Mouse (Mus musculus) cerebellum, adult (tissue): ENCODE results near the gene Cyp1a2.

Experiments
- ATAC-seq: cut with Nextera tagmentation; 2 replicates; pipeline ENCODE4 v1.9.2; 2017; ENCODE audit warnings: mild to moderate bottlenecking, moderate library complexity, mixed read lengths; ENCODE audit not compliant: insufficient number of reproducible peaks, low FRiP score, low TSS enrichment

Gene Cyp1a2

DNA sequence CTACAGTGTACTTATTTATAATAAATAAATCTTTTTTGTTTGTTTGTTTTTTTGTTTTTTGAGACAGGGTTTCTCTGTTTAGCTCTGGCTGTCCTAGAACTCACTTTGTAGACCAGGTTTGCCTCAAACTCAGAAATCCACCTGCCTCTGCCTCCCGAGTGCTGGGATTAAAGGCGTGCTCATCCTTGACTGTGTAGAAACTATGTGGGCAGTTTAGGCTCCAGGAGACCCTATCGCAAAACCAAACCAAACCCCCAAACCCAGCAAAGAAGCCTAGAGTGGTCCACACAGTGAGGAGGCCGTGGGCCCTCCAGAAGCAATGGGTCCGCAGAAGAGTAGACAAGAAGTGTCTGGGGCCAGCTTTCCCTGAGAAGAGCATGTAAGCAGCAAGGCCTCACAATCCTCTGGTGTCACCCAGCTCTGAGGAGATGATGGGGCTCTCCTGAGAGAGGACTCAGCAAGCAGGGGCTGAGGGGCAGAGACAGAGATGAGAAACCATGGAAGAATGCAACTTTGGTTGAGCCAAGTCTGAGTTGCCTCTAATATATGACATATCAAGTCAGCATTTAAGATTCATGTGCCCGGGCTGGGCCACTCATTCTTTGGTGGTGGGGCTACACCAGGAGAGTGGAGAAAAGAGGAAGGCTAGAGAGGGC is 33.2 kb downstream of the Cyp1a2 start:
- no peak for ATAC-seq

DNA sequence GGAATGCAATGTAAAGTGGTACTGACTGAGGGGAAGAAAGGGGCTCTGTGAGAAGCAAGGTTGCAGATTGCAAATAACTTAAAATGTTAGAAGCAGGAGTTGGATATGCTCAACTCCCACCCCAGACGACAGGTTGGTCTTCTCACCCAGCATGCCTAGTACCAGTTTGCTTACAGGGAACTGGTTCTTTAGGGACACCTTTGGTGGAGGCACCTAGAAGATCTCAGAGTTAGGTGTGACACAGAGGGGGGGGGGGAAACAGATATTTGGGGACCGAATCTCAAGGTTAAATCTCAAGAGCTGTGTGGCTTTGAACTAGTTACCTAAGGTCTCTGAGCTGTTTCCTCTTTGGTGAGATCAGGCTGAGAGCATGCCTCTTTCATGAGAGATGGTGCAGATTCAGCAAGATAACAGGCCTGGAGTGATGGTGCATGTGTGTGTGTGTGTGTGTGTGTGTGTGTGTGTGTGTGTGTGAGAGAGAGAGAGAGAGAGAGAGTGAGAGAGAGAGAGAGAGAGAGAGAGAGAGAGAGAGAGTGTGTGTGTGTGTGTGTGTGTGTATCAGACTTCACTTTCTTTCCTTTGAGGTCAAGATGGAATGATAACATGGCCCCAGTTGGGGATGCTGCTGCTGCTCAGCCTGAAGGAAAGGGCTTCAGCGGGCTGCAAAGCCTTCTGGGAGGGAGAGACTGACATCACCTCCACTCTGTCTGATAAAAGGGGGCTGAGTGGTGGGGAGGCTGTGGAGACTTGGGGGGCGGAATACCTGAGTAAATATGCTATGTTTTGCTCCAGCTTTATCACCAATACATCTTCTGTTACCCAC is 36.0 kb downstream of the Cyp1a2 start:
- no peak for ATAC-seq

DNA sequence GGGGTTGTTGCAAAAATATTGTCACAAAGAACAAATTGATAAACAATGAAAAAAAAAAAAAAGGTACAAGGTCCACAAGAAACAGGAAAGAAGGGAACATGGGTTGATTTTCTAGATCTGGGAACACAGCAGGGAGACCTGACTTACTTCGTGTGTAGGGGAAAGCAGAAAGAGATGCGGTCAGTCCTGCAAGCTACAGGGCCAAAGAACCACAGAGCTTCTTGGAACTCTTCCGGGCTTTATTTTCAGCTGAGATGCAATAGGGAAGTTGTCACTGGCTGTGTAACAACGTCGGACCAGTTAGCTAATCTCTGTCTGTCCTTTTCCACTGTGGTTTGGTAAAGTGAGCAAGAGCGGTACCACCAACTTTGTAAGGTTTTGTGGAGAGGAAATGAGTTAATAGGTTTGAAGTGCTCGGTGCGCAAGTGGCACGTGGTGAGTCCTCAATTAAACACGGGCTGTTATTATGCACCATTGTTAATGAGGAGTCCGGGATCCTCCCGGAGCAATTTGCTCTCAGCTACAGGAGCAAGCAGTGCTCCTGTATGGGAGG is 36.9 kb downstream of the Cyp1a2 start:
- ATAC-seq, result no peak

DNA sequence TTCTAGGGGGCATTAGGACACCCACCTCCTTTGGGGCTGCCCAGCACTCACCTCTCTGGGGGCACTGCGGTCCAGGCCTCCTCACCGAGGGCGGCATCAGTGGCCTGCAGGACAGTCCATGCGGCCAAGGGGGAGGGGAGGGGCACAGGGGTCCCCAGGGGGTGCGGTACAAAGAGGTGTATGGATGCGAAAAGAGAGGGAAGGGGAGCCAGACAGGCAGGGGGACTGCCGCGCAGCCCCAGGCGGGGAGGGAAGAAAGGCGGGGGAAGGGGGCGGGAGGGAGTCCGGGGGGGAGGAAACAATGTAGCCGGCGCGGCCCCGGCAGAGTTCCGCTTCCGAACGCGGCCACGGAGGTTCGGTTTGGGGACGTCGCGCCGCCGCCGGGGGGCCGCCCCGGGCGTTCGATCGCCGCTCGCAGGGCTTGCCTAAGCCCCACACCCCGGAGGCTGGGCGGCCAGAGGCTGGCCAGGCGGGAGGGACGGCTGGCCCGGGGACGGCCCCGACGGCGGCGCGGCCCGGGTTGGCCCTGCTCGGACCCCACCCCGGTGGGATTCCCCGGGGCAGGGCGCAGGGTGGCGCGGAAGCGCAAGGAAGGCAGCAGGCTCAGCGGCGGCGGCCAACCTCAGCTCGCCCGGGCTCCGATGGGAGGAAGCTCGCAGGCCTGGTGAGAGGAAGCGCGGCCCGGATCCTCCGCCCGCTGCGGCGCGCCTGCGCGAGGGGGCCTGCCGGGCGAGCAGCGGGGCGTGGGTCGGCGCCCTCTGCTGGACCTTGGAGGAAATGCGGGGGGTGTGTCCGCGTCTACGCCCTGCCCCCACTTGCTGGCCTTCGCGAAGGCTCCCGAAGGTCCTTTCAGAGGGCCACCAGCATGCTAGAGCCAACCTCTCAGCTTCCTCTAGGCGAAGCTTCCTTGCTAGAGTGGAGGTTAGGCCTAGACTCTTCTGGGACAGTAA is 38.3 kb downstream of the Cyp1a2 start:
- peak; percentile 89 for ATAC-seq

DNA sequence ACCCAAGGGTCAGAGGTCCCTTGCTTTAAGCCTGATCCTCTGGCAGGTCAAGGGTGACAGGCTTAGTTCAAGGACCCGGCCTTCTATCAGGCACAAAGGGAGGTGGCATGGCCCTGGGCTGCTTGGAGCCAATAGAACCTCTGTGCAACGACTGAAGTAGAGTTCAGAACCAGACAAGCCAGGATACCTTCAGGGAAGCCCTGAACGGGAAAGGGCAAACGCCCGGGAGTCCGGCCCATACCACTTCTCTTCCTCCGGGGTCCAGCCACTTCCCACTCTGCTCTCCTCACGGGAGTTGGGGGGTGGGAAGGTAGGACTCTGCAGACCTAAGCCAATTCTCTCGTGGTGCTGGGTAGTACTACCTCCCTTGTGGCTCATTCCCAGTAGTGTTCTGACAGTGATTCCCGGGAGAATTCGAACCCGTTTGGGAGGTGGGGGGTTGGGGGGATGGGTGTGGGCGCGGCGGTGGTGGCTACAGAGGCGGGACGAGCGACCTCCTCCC is 39.0 kb downstream of the Cyp1a2 start:
- ATAC-seq, result no peak

DNA sequence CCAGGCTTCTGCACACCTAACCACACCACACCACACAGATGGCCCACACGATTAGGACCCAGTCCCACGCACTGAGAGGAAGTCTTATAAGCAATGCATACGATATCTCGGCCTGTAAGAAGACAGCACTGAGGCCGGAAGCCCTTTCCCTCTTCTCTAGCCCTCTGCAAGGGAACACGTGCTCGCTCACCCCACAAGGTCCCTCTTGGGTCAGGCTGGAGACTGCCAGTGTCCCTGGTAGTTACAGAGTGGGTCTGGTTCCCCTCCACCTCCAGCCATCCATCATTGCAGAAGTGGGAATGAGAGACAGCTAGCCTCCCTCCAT is 39.7 kb downstream of the Cyp1a2 start:
- no peak for ATAC-seq

DNA sequence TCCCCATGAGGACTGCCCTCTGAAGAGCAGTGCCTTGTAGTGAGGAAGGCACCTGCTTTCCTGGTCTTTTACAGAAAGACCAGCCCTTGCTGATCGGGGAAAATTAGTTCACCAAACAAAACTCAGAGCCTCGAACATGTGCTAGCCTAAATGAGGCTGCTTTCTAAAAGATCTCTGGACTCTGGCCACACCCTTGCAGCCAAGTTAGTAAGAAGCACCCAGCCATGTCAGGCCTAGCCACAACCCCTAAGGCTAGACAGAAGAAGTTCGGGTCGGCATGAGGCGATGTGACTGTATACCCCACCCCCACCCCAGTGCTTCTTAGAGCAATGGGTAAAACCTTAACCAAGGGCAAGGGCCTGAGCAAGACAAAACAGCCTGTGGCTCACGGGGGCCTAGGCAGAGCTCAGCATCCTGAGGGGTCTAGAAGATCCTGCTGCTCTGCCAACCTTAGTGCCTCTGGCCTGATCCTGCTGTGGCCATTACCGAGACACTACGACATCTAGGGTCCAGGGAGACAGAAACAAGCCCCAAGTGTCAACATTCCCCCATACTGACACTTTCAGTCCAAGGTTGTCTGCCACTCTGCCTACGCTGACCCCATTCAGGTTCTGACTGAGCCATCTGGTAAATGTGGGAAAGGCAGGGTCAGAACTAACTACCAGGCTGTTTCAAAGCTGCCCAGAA is 40.2 kb downstream of the Cyp1a2 start:
- no peak for ATAC-seq

DNA sequence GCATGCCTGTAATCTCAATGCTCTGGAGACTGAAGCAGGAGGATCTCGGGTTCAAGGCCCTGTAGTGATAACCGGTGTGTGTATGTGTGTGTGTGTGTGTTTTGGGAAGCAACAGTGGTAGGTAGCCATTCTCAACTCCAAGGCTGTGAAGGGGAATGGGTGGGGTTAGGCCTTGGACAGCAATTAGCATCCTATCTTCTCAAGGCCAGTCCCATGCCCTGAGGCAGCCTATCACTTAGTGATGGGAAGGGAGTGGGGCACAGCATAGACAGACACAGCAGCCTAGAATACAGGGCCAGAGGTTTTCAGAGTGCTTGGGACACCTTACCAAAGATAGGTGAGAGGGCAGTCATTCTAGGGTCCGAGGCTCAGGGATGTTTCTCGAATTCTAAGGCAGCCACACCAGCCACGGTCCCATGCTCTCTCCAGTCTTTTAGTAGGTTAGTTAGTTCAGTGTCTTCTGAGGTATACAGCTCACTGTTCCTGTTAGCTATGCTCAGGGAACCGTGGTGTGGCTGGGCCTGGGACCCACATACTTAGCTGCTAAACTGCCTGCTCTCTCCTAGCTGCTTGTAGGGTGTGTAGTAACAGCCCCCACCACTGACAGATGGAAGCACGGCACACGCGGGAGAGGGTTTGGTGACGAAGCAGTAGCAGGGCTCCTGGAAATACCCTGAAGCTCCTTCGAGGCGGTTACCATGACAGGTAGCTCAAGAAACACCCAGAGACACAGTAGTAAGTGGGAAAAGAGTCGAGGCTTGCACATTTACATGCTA is 41.5 kb downstream of the Cyp1a2 start:
- no peak for ATAC-seq

DNA sequence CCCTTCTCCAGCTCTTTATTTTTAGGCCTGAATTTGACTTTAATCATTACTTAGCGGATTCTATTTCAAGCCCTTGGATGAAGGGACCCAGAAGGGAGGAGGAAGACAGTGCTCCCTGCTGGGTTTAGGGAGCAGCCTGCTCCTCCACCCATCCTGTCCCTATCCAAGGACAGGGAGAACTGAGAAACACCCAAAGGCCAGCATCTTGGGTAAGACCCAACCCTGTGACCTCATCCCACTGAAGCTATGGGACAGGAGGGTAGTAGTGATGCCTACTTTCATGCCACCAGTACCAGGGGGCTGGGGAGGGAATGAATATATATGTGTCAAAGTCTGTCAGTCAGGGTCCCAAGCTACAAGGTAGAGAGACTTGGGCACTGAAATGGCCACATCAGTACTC is 42.5 kb downstream of the Cyp1a2 start:
- no peak for ATAC-seq

DNA sequence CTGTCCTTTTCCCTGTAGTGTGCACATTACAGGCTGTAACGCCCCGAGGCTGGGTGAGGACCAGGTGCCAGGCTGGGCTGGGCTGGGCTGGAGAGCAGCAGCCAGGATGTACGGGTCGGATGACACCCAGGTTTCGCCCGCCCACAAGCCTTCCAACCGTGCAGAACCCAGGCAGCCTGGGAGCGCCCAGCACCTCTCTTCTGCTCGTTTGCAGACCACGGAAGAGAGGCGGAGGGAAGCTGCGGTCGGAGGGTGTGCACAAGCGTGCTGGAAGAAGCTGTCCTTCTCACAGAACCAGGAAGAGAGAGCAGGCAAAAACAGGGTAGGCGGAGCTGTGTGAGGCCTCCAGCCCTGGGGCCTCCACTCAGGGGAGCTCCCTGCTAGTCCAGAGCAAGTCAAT is 43.1 kb downstream of the Cyp1a2 start:
- ATAC-seq, result no peak

DNA sequence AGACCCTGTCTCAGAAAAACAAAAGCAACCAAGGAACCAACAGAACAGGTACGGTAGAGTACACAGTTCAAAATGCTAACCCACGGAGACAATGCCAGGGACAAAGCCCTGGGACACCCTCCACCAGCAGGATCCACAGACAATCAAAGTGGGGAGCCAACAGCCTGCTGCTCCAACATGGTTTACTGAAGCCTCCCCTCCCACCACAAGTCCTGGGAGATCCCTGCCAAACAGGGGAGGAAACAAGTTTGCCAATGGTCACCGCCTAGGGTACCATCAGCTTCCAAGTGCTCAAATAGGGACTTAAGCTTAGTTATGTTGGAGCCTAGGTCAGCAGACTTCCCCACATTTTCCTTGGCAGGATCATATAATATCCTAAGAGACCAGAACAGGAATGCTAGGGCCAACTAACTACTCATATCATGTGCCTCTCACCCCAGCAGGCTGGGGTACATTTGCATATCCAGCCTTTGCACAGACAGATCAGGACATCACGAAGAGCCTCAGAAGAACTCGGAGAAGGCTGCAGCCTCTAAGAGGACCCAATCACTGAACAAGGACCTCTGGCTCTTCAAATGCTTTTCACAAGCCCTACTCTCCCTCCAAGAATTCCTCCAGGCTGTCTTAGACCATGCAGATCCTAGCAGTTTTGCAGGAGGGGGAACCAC is 43.7 kb downstream of the Cyp1a2 start:
- no peak for ATAC-seq

DNA sequence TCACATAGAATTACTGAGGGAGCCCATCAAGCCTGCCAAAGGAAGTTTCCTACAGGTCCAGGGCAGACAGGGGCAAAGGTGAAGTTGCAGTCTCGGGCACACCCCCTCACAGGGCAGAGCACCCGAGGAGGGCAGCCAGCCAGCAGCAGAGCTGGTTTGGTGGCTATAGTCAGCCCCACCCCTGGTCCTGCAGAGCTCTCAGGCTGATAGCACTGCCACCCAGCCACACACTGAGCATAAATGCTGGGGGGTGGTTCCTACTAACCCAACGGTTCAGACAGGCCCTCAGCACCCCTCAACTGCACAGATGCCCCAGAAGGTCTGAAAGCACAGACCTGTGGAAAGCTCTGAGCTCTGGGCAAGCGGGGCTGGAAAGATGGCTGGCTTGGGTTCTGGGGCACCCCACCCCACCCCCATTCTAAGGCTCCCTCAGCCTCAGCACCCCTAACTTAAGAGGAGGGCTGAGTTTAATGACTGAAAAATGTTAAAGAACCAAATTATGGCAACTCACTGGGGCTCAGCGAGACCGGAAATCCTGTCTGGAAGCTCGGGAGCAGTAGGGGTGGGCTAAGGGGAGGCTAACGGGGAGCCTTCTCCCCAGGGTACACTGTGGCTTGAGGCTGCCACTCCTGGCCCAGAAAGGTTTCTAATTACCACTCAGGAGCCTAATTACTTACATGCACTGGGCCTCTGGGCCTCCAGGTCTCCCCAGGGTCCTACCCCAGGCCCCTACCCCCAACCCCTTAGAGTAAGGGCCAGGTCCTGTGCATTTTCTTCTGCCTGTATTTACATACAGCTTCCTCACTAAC is 44.6 kb downstream of the Cyp1a2 start:
- ATAC-seq, result no peak

DNA sequence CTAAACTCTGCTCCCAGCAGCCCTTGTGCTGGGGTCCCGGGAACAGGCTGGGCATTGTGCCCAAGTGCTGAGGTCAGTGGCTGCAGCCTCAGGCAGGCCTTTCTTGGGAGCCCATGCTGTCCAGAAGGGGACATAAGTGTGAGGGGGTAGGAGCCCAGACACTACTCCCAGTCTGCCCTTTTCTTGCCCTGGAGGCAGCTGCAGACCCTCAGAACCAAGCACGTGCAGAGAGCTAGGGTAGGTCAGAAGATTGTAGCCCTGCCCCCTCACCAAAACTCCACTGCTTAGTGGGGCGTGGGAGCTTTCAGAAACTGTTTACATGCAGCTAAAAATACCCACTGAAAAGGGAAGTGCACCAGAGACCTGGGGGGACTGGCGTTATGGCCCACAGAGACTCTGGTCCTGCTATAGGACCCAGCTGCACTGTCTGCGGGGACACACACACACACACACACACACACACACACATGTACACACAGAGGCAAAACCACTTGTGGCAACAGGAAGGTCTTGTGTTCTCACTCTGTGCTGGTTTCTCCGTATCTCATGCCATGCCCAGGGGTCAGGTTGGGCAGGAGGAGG is 45.7 kb downstream of the Cyp1a2 start:
- ATAC-seq, result no peak

DNA sequence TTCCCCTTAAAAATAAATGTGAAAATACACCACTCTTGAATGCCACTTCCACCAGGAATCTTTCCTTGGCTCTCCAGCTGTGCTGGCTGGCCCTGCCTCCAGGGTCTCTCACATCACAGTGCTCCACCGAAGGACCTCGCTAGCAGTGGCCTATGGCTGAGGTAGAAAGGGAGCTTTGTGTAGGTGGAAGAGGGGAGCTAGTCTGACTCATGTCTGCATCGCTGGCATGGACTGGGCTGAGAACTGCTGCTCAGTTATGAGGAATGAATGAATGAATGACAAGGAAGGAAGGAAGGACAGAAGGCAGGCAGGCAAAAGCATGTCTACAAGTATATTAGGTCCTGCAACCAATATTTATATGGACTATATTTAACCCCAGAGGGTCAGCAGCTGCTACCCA is 46.2 kb downstream of the Cyp1a2 start:
- no peak for ATAC-seq

DNA sequence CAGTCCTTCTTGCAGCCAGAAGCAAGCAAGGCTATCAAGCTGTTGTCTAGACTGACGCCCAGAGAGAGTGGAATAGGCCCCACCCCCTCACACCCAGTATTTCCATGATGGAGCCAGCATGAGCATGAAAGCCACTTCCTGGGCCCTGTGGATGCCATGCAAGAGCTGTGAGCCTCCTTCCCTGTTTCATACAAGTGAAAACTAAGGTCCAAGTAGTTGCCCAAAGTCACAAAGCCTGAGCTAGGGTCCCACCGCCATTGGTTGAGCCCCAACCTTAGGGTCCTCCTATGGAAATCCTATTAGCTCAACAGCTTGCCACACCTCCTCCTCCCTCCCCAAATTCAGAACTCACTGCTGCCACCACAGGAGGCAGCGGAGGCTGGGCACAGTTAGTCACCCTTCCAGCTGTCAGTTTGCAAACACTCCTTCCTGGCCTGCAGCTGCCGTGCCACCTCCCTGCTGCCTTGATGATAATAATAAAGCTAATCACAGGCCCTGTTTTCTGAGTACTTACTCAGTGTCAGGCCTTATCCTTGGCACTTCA is 50.0 kb downstream of the Cyp1a2 start:
- no peak for ATAC-seq

DNA sequence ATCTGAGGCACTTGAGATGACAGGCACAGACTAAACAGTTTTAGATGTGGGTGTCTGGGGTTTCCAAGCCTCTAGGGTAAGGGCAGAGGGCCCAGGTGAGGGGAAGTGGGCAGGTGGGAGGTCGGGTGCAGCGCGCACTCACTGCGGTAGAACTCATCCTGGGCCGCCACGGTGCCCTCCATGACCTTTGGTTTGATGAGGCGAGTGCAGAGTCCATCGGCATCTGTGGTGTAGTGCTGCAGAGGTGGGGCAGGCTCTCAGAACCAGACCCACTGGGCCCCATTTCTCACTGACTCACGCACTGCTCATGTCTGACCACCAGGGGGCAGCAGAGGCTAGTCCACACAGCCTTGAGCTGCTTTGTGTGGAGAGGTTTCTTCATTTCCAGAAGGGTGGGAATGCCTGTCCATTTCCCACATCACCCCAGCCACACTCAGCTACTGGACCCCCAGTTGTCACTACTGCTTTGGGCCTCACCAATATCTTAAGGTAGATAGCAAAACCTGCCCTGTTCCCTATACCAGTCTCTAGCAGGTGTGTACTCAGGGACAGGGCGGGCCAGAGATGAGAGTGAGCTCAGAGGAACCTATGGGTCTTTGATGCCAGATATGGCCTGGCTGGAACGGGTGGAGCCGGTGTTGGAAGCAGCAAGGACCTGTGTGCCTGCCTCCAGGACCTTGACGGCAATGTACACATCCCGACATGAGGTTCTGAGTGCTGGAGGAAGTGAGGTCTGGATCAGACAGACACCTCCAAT is 54.2 kb downstream of the Cyp1a2 start:
- ATAC-seq, result 0 out of 2 replicates have a peak, but pooled peaks have one; percentile 37

DNA sequence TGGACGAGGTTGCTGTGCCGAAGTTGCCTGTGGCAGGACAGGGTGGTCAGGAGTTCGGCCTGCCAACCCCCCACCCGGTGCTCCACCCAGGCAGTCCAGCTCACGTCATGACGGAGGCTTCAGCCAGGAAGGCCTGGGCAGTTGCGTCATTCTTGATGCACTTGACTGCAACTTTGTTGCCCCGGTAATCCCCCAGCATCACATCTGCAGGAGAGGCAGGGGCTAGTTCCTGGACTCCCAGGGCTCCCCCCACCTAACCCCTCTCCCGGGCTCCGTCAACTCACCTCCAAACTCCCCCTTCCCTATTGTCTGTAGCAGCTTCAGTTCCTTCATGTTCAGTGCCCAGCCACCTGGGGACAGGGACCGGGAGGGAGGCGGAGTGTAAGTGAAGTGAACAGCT is 54.8 kb downstream of the Cyp1a2 start:
- no peak for ATAC-seq
